Mouse (Mus musculus): Measurements from ENCODE around the gene Pdhx.

Pdhx gene

GRCm38 (mm10) chr2:103062865-103063264 is 10.4 kb downstream of the Pdhx start:
- ATAC-seq (ENCODE audit: low TSS enrichment), result peak; percentile 73

- ATAC-seq (ENCODE audit: low TSS enrichment), result no peak
These were observed 15.0 kb downstream of the Pdhx start for GRCm38 (mm10) chr2:103058266-103058665.

- ATAC-seq (ENCODE audit: low TSS enrichment), result no peak
These were observed 17.5 kb downstream of the Pdhx start for GRCm38 (mm10) chr2:103055820-103056219.

GRCm38 (mm10) chr2:103051937-103052893 is 21.1 kb downstream of the Pdhx start:
- ATAC-seq (ENCODE audit: low TSS enrichment), result 0 out of 2 replicates have a peak, but pooled peaks have one; percentile 21

- ATAC-seq (ENCODE audit: low TSS enrichment), result no peak
These were observed 28.0 kb downstream of the Pdhx start for GRCm38 (mm10) chr2:103045286-103045685.

- no peak for ATAC-seq (ENCODE audit: low TSS enrichment)
These were observed 32.4 kb downstream of the Pdhx start for GRCm38 (mm10) chr2:103040896-103041295.

GRCm38 (mm10) chr2:103037831-103038230 is 35.5 kb downstream of the Pdhx start:
- no peak for ATAC-seq (ENCODE audit: low TSS enrichment)

GRCm38 (mm10) chr2:103022728-103023127 is 50.6 kb downstream of the Pdhx start:
- ATAC-seq (ENCODE audit: low TSS enrichment), result peak; percentile 41

- ATAC-seq (ENCODE audit: low TSS enrichment), result peak; percentile 32; the same call in 1 of the 2 replicates
These were observed 52.9 kb downstream of the Pdhx start for GRCm38 (mm10) chr2:103020191-103020987.

- ATAC-seq (ENCODE audit: low TSS enrichment), result peak; percentile 46
These were observed 54.4 kb downstream of the Pdhx start for GRCm38 (mm10) chr2:103018817-103019494.

- peak; percentile 56 for ATAC-seq (ENCODE audit: low TSS enrichment)
These were observed 55.9 kb downstream of the Pdhx start for GRCm38 (mm10) chr2:103017391-103017824.

- no peak for ATAC-seq (ENCODE audit: low TSS enrichment)
These were observed 57.2 kb downstream of the Pdhx start for GRCm38 (mm10) chr2:103016089-103016488.

GRCm38 (mm10) chr2:103012782-103013575 is 60.3 kb downstream of the Pdhx start:
- ATAC-seq (ENCODE audit: low TSS enrichment), result peak; percentile 36; the same call in 1 of the 2 replicates

- ATAC-seq (ENCODE audit: low TSS enrichment), result no peak
These were observed 65.1 kb downstream of the Pdhx start for GRCm38 (mm10) chr2:103008221-103008620.

- ATAC-seq (ENCODE audit: low TSS enrichment), result peak; percentile 41; the same call in 1 of the 2 replicates
These were observed 68.7 kb downstream of the Pdhx start for GRCm38 (mm10) chr2:103004599-103004998.

- no peak for ATAC-seq (ENCODE audit: low TSS enrichment)
These were observed 74.1 kb downstream of the Pdhx start for GRCm38 (mm10) chr2:102999153-102999575.

GRCm38 (mm10) chr2:102998356-102998755 is 75.0 kb downstream of the Pdhx start:
- no peak for ATAC-seq (ENCODE audit: low TSS enrichment)

GRCm38 (mm10) chr2:102997874-102998273 is 75.4 kb downstream of the Pdhx start:
- ATAC-seq (ENCODE audit: low TSS enrichment), result no peak

- no peak for ATAC-seq (ENCODE audit: low TSS enrichment)
These were observed 79.3 kb downstream of the Pdhx start for GRCm38 (mm10) chr2:102993841-102994607.

GRCm38 (mm10) chr2:102992405-102992804 is 80.9 kb downstream of the Pdhx start:
- no peak for ATAC-seq (ENCODE audit: low TSS enrichment)
